Mouse (Mus musculus) E14TG2a.4 (cell line): ENCODE data around the gene Hdac1.

Experiments used
- CTCF ChIP-seq: conservative IDR thresholded peaks from 2 replicates; pipeline ENCODE4 v1.5.1; 2014; ENCODE audit warnings: low read length
- POU5F1 ChIP-seq: IDR thresholded peaks from 2 replicates; pipeline ENCODE4 v1.6.1; 2014; ENCODE audit warnings: low read length, borderline replicate concordance

DNA sequence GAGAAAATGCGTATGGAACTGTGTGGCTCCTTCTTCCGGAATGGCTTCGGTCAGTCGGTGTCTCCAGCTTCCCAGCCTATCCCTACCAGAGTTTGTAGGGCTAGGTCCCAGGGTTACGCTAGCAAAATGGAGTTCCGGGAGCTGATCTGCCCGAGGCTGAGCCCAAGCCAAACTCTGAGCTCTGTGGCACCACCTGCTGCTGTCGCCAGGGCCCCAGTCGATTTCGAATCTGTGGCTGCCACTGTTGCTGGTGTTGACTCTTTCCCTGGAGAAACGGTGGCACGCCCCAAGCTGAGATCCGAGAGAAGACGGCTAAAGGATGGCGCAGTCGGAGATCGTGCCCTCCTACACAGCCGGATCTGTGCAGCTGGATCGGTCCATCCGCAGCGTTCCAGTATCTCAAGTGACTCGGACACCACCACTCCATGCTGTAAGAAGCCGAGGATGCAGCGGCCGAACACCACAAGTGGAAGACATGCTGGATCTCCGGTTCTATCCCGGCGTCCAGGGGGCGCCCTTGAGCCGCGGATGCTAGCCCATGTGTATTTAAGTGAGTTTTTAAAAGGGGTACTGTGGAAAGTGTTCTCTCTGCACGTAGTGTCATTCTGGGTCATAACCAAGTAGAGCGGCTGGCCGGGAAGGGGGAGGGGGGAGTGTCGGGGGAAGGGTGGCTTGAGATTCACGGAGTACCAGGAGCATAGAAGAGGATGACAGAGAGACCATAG is 42.5 kb upstream of the Hdac1 start:
- TF ChIP-seq CTCF (peak; percentile 44), POU5F1 (no peak)
